20 mouse cellular contexts compared by ENCODE assay signal in the genomic region with DNA sequence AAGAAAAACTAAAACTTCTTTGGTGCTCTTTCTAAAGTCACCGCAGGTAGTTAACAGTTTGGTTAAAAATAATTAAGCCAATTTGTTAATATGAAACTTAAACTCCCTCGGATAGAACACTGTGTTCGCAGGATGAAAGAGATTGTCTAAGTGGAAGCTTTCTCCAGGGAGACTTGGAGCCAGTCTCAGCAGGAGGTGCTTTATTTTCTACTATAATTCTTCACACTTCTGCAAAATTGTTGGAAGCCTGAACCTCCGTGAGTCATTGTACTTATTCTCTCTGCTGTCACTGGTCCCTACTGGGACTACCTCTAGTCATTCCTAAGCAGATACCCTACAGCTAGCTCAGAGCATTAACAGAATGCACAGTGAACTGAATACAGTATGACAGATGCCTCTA.
DNase-seq lines count a peak whose midpoint lies in the region; TF ChIP-seq lines count a peak whose summit lies in the region.
"Had no signal": no experiment of that assay in that cellular context is flagged by ENCODE, and none has a peak within 500 bp of the region (broad histone marks: within the 10 kb centered on the region; RNA-seq: fewer than 3 reads in every experiment).

No protein-coding gene starts in this region.

- H3K27ac ChIP-seq in kidney, adult 2 months (ENCODE audit: insufficient read depth, low read depth, low read length), result peak overlapping the region; percentile 83; the same call in 1 of the 2 replicates
- H3K27ac ChIP-seq: embryonic facial prominence, embryonic 12.5 days; forebrain, embryonic 13.5 days; gastrocnemius, adult 2 months; limb, embryonic 12.5 days; liver, embryonic 12.5 days; neural tube, embryonic 13.5 days; stomach, postnatal 0 days had no signal

- peaks cover 2% of the 10 kb centered on the region; the same call in 1 of the 2 replicates for H3K4me1 ChIP-seq in kidney, adult 2 months (ENCODE audit: control insufficient read depth, insufficient read depth, low read length)
- H3K4me1 ChIP-seq: embryonic facial prominence, embryonic 12.5 days; forebrain, embryonic 13.5 days; limb, embryonic 12.5 days; liver, embryonic 12.5 days; megakaryocyte, embryonic 14.5 days had no signal

- intact Hi-C loops in left cerebral cortex, postnatal 14 days (cut with DNase I), result no loop called here
- intact Hi-C loops in left cerebral cortex, postnatal 4 days (cut with DNase I), result no loop called here

- no peaks in the 10 kb centered on the region for H3K27me3 ChIP-seq in kidney, adult 2 months (replicated peaks; ENCODE audit: control insufficient read depth, insufficient read depth, low read length)
- H3K27me3 ChIP-seq: embryonic facial prominence, embryonic 12.5 days; forebrain, embryonic 13.5 days; limb, embryonic 12.5 days; liver, embryonic 12.5 days; megakaryocyte, embryonic 14.5 days; neural tube, embryonic 13.5 days had no signal

- H3K4me3 ChIP-seq in kidney, adult 2 months (ENCODE audit: insufficient read depth, low read depth, low read length), result no peak overlapping the region
- H3K4me3 ChIP-seq: embryonic facial prominence, embryonic 12.5 days; erythroblast, embryonic 14.5 days; forebrain, embryonic 13.5 days; gastrocnemius, adult 2 months; limb, embryonic 12.5 days; liver, embryonic 12.5 days; megakaryocyte, embryonic 14.5 days; neural tube, embryonic 13.5 days had no signal

- TF ChIP-seq POLR2A in kidney, adult 2 months (IDR thresholded peaks at IDR 0.05; ENCODE audit: low read depth, low read length), result no peak

- no peaks in the 10 kb centered on the region for H3K36me3 ChIP-seq in kidney, adult 2 months (ENCODE audit: control insufficient read depth, insufficient read depth, low read length)
- H3K36me3 ChIP-seq: embryonic facial prominence, embryonic 12.5 days; limb, embryonic 12.5 days; liver, embryonic 12.5 days; neural tube, embryonic 13.5 days had no signal

- WGBS in kidney, adult 2 months, result 36% methylated on average over 4 of the region's 4 CpGs

- peak; percentile 79 for DNase-seq in kidney, adult 2 months
- no peak for DNase-seq in kidney, postnatal 10 days
- peak; percentile 1 to 2 for DNase-seq in left cerebral cortex, postnatal 14 days (ENCODE audit: low spot score in 2 of 2)
- DNase-seq in left cerebral cortex, postnatal 4 days, result no peak
- peak; percentile 8 to 9 for DNase-seq in right cerebral cortex, adult 2 months (ENCODE audit: low spot score in 2 of 2)
- DNase-seq in right cerebral cortex, postnatal 4 days, result no peak
- DNase-seq in thymus, postnatal 0 days (ENCODE audit: low spot score), result no peak
- DNase-seq: cerebellum, adult 9-10 months; gastrocnemius, adult 2 months; heart, postnatal 10 days; lung, adult 2 months; thymus, postnatal 25 days had no signal

- no peak for TF ChIP-seq CTCF in kidney, adult 2 months (conservative IDR thresholded peaks at IDR 0.05; ENCODE audit: insufficient read depth, insufficient read length, low read depth, low read length)

Comparison
In these comparisons a context has a peak if more than half of its experiments do, and no peak if none do; other contexts are left out.
1. DNase-seq: peak in kidney, adult 2 months (single experiment), left cerebral cortex, postnatal 14 days (2 of 2) and right cerebral cortex, adult 2 months (2 of 2); none in kidney, postnatal 10 days (single experiment), left cerebral cortex, postnatal 4 days (single experiment), right cerebral cortex, postnatal 4 days (single experiment) and thymus, postnatal 0 days (single experiment).